Mouse (Mus musculus) heart, adult 9 months (tissue): Measurements from ENCODE around the gene Rfx3.

Source experiments
- DNase-seq, 2 experiments: peaks; one replicate each; pipeline ENCODE4 v3.0.0; 2022; ENCODE audit warnings: low spot score in 2 of 2

Rfx3 gene

DNA sequence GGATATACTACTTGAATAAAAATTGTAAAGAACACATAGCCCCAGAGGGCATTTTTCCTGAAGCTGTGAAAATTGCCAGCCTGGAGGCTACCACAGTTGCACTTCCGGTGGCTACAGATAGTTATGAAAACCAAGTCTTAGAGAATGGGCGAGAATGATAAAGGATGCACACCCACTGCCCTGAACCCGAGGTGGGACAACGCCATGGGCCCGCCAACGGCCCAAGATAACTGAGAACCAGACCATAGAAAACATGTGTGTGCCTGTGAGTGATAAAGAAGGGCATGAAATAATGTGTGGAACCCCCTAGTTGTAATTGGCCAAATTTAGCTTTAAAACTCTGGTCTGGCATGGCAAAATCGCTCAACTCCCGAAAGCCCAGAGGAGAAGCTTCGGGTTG is 105.0 kb downstream of the Rfx3 start:
- no peak for DNase-seq

- DNase-seq, result no peak
Observed at GRCm38 (mm10) chr19:27905172-27905571, 105.8 kb downstream of the Rfx3 start.

DNA sequence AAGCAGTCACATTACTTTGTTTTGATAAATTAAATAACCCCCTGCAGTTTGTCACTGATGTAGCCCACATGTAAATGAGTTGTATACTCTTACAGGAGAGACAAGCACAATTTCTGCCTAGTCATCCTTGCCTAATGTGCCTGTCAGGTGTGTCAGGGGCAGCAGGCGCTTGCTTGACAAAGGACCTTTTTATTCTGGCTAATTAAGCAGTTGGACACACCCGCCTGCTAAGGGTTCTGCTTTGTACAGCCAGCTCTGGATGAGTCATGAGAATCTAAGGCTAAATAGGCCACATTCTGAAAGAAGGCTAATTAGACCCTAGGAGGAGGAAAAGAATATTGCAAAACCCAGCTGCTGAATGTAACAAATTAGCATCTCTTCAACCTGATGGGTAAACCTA is 106.3 kb downstream of the Rfx3 start:
- DNase-seq, result peak; percentile 17 to 20

- DNase-seq, result no peak
Observed at GRCm38 (mm10) chr19:27904209-27904608, 106.8 kb downstream of the Rfx3 start.

DNA sequence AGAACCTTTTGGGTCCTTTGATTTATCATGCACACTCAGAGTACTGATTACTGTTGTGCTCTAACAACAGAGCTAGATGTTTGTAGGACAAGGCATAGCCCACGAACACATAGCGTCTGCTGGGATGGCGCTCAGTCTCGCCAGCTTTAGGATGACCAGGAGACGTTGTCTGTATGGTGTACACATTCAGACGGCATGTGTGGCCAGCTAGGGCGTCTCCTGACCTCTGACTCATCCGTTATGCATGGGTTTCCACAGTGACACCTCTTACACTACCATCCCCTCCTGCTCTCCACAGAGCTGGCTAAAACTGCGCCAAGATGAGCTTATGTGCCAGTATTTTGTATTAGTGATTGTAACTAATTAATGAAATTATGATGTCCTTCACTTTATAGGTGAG is 108.4 kb downstream of the Rfx3 start:
- no peak for DNase-seq

DNA sequence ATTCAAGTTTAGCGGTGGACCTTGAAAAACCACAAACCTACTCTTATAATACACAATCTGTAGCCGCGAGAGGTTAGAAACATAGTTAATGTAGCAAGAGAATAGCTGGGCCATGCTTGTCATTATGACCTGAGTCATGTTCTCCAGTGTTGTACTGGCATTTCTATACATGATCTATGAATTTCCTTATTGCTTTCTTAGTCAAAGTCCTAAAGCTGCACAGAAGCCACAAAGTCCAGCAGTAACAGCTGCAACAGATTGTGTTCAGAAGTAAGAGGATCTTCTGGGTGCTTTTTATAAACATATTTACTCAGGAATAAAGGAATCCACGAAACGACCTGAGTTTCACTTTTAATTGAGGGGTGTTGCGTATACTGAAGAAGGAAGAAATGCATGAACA is 109.3 kb downstream of the Rfx3 start:
- no peak for DNase-seq

GRCm38 (mm10) chr19:27884520-27884919 is 126.4 kb downstream of the Rfx3 start:
- DNase-seq, result no peak

- DNase-seq, result no peak
Observed at GRCm38 (mm10) chr19:27877429-27877828, 133.5 kb downstream of the Rfx3 start.

GRCm38 (mm10) chr19:27870794-27871193 is 140.2 kb downstream of the Rfx3 start:
- no peak for DNase-seq

DNA sequence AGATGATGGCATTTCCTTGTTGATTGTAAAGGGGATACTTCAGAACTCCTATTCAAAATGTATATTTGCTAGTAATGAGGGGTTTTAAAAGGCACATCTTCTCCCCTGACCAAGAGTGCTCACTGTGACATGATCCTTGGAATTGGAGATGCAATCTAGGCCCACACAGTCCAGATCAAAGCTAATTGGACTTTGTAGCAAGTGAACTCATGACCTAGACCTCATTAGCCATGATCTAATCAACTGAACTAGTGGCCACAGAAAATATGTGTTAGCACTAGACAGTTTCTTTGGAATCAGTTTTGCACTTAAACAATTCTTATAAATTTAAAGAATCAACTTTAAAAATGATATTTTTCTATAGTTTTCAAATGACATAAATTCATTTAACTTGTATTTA is 151.3 kb downstream of the Rfx3 start:
- no peak for DNase-seq

DNA sequence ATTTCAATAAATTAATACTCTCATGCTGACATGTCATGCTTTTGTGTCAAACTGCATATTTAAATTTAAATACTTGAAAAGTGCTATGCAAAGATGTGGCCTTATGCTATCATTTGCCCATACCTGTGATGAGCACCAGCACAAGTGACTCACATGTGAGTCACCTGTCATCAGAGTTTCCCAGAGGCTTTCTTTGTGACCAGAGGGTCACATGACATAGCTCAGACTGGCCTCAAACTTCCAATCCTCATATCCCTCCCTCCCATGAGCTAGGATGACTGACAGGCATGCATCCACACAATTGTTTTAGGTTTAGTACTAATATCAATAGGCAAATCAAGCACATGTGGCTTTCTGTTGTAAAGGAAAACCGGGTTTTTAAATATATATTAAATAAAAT is 162.0 kb downstream of the Rfx3 start:
- no peak for DNase-seq

DNA sequence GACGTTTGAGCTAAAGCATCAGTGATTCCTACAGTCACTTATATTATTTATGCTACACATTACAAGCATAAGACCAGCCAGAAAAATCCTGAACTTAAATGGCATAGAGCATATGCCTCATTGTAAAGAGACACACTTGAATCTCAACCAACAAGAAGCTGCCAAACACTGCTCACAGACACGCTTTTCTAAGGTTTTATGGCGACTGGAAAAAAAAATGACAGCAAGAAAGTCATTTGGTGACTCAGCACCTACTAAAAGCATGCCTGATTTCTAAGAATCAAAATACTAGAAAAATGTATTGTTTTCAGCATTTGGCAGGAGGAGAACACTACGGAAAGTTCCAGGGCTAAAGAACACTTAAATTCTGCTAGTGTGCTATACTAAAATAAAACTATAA is 163.9 kb downstream of the Rfx3 start:
- no peak for DNase-seq

DNA sequence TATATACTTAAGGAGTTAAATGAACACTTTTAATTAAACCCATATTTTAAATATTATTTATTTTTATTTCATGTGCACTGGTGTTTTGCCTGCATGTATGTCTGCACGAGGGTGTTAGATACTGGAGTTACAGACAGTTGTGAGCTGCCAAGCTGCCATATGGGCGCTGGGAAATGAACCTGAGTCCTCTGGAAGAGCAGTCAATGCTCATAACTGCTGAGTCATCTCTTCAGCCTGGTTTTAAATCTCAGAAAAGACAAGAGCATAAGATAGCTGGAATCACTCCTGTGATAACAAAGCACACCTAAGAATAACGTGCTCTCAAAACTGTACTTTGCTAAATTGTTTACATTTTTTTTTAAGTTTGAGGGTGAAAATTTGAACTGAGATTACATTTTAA is 172.3 kb downstream of the Rfx3 start:
- no peak for DNase-seq

DNA sequence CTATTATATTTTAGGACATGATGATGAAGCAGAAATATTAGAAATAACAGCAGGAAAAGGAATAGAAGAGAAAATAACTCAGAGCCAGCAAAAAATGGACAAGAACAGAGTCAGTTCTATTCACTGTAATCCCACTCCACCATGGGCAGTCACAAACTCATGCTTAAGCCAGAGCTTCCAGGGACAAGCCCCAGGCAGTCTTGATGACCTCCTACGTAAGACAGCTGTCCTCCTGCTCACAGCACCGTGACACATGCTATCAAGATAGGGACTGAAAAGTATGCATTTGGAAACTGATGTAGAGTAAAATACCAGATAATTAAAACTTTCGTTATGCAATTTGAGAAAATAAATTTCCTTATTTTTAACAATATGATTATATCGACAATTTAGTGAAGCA is 172.9 kb downstream of the Rfx3 start:
- DNase-seq, result no peak

- DNase-seq, result no peak
Observed at GRCm38 (mm10) chr19:27832448-27832847, 178.5 kb downstream of the Rfx3 start.

GRCm38 (mm10) chr19:27828316-27828715 is 182.7 kb downstream of the Rfx3 start:
- no peak for DNase-seq

DNA sequence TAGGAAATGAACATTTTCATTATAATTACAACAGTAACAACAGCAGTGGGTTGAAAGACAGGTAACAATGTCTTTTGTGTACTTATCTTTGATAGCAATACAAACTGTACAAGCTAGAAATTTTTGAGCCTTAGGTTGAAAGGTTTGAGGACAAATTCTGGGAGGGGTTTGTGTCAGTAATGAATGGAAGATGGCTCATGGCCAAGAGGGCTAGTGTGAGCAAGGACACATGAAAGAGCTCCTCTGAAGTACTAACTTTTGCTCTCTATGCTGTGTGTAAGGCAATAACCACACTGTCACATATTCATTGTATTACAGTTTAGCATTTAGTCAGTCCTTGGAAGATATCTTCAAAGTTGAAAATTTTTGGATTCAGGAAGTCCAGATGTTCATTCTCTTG is 193.3 kb downstream of the Rfx3 start:
- DNase-seq, result no peak

DNA sequence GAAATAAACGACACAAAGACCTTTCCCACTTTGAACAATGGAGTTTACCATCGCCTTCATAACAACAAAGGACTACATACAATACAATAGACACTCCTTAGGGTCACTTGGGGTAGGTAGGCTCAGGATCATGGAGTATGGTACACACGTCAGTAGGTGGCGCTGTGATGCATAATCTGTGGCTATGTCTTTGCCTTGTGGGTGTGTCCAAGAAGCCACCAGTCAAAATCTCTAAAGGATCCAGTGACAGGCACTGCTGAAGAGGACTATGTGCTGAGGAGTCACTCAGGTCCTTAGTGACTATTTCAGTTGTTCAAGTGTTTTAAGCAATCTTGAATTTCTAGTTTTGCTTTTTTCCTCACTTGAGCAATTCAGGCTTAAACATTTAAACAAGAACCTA is 230.9 kb downstream of the Rfx3 start:
- peak in 1 of 2 experiments; percentile 1 for DNase-seq

DNA sequence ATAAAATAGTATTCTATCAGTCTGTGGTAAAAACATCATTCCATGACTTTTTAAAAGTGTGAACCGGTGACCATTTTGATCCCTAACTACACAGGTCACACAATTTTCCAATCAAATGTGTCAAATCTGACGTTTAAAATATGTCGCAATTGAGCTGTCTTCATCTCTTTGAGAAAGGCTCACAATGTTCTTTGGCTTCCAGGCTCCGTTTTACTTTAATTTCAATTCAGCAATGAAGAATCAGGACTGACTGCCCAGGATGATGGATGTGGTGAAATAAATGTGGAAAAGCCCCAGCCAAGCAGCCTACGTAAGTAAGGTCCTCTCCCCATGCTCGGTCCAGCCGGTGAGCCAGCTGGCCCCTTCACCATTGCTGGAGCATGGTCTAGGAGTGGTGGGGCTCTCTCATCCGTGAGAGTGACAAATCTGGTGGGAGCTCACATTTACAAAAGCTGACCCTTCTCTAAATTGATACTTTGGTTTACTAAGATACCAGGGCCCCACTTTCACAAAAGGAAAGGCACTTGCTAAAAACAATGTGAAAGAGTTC is 240.2 kb downstream of the Rfx3 start:
- DNase-seq, result no peak

GRCm38 (mm10) chr19:27768444-27768843 is 242.5 kb downstream of the Rfx3 start:
- no peak for DNase-seq

GRCm38 (mm10) chr19:27760309-27760708 is 250.7 kb downstream of the Rfx3 start:
- DNase-seq, result no peak

DNA sequence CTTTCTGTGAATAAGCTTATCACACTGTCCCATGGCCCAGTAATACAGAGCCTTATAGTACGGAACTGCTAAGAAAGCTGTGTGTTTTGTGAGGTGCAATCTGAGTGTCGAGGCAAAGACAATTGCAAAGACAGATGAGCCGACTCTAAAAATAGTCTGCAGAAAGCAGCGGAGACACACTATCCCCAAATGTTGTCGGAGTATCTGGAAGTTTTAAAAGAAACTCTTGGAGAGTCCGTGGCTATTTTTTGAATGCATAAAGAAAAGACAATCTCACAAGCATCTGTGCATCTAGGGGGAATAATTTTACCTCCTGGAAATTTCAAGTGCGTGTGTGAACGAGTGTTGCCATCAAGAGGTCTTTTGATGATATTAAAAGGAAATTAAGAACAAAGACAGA is 251.6 kb downstream of the Rfx3 start:
- DNase-seq, result no peak

GRCm38 (mm10) chr19:27747301-27747700 is 263.7 kb downstream of the Rfx3 start:
- DNase-seq, result no peak

- DNase-seq, result no peak
Observed at GRCm38 (mm10) chr19:27738908-27739307, 272.1 kb downstream of the Rfx3 start.

GRCm38 (mm10) chr19:27736571-27736970 is 274.4 kb downstream of the Rfx3 start:
- DNase-seq, result no peak
